Mouse (Mus musculus) urinary bladder, postnatal 36 days (tissue): ENCODE measurements around the gene Rbm18.
A peak's percentile ranks its signal among the peaks of the same experiment; 100 is the strongest.
"Not testable (repeated sequence)": the region's sequence is repeated elsewhere in the genome, so short reads cannot be mapped to it uniquely, and the experiment has no call there.

Source experiments
- DNase-seq, 2 experiments: peaks; one replicate each; pipeline ENCODE4 v3.0.0; 2022; ENCODE audit warnings: low spot score in 2 of 2, mixed read lengths in 1 of 2

Rbm18 gene

DNA sequence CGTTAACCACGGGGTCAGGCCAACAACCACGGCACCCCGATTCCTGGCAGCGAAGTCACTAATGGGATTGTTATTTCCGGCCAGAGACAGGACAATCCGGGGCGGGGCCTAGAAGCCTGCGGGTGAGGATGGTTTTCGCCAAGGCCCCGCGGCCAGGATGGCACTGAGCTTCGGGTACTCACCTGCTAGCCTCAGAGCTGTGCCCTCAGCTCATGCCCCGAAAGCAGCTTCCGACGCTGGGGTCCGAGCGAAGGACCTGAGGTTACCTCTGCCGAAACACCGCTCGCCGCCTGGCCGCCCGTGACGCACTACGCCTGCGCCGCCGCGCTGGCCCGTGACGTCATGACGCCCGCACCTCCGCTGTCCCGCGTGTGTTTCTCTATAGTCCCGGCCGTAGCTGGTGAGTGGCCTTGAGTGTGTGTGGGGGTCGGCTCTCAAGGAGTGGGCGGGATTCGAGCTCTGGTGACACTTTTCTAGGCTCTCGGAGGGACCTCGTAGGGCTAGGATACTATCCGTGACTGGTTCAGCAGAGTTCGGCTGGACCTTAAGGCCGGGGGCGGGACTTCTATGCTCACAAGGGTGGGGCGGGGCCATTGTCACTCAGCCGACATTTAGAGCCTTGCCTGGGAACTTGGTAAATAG is at the start of gene Rbm18, which contains the start of gene Mrrf:
Rbm18 (minus strand) TSS at position 474 of the 642 bp plus-strand sequence.
Mrrf (plus strand) TSS at position 90 of the 642 bp plus-strand sequence.
- DNase-seq: peak; percentile 89 to 93

GRCm38 (mm10) chr2:36184876-36185275 is 48.3 kb upstream of the Rbm18 start:
- no peak for DNase-seq

DNA sequence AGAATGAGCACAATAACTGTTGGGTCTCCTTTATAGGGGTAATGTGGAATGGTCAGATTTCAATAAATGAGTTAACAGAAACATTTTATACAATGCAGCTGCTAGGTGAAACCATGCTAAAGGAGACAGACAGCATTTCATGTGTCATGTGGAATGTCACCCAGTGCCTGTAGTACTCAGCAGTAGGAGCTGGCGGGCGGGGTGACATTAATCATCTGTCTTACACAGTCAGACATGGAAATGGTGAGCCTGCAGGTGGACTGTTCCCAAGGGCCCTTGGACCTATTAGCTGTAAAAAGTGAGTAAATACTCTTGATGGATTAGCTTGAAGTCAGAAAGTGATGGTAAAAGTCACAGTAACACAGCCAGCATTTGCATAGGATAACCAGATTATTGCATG is 47.6 kb upstream of the Rbm18 start:
- no peak for DNase-seq

GRCm38 (mm10) chr2:36183278-36183677 is 46.7 kb upstream of the Rbm18 start:
- DNase-seq: no peak

DNA sequence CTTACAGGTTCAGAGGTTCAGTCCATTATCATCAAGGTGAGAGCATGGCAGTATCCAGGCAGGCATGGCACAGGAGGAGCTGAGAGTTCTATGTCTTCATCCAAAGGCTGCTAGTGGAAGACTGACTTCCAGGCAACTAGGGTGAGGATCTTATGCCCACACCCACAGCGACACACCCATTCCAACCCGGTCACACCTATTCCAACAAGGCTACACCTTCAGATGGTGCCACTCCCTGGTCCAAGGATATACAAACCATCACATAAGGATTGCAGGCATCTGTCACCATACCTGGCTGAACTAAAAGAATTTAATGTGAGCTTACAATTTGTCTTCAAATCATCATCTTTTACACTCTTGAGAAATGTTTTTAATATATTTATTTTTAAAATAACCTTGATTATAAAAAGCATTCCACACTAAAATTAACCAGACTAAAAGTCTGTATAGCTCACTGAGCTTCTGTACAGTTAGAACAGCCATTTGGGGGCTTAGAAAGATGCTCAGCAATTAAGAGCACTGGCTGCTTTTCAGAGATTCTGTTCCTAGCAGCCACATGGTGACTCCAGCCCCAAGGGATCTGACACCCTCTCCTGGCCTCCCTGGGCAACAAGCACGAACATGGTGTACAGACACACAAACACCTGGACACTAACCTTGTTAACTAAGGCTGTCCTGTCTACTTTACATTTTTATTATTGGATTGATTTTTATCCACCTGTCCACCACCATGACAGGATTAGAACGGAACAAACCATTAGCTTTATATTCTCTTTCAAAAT is 45.2 kb upstream of the Rbm18 start:
- not testable (repeated sequence) for DNase-seq

- DNase-seq: no peak
Observed at GRCm38 (mm10) chr2:36179487-36179886, 42.9 kb upstream of the Rbm18 start.

GRCm38 (mm10) chr2:36172574-36172973 is 36.0 kb upstream of the Rbm18 start:
- DNase-seq: no peak

DNA sequence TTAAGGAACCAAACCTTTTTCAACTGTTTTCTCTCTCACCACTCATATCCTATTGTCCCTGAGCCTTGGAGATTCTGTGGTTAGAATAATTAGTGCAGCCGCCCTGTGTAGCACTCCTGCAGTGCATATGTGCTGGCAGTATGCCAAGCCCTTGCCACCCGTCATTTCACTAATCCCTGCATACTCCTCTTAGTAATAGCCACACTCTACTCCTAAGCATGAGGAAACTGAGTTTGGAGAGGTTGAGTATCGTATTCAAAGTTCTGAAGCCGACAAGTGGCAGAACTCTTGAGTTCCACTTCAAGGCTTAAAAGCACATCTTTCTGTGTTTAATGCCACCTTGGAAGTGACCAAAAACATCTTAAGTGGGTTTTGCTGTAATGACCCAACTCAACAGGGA is 35.6 kb upstream of the Rbm18 start:
- no peak for DNase-seq

GRCm38 (mm10) chr2:36169176-36169575 is 32.6 kb upstream of the Rbm18 start:
- DNase-seq: no peak

- no peak for DNase-seq
Observed at GRCm38 (mm10) chr2:36167990-36168618, 31.5 kb upstream of the Rbm18 start.

DNA sequence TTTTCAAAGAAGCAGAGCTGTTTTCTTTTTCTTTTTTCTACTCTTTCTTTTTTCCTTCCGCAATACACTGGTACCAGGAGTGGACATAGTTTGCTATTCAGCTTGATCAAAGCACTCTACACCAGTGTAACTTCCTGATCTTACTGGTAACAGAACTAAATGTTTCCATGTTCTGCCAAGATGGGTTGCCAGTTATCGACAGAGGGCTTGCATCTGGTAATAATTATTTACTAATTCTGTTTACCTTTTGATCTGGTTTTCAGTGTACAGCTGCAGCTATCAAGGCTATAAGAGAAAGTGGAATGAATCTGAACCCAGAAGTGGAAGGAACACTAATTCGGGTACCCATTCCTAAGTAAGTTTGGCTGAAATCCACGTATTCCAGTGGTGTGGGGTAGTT is 22.8 kb upstream of the Rbm18 start:
- DNase-seq: no peak

GRCm38 (mm10) chr2:36157461-36157860 is 20.9 kb upstream of the Rbm18 start:
- DNase-seq: no peak

DNA sequence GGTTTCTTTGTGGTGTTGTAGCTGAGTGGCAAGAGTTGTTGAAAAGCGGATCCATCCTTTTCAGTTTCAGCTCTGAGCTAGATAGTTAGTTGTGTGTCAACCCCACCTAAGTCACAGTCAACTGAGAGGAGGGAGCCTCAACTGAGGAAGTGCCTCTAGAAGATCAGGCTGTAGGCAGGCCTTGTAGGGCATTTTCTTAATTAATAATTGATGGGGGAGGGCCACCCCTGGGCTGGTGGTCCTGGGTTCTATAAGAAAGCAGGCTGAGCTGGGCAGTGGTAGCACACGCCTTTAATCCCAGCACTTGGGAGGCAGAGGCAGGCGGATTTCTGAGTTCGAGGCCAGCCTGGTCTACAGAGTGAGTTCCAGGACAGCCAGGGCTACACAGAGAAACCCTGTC is 15.8 kb upstream of the Rbm18 start:
- DNase-seq: not testable (repeated sequence)

GRCm38 (mm10) chr2:36148876-36149365 is 12.3 kb upstream of the Rbm18 start:
- DNase-seq: no peak

GRCm38 (mm10) chr2:36139096-36139495 is 2.5 kb upstream of the Rbm18 start:
- no peak for DNase-seq

GRCm38 (mm10) chr2:36135887-36136286 is 686 bp downstream of the Rbm18 start:
- DNase-seq: no peak

- DNase-seq: no peak
Observed at GRCm38 (mm10) chr2:36129051-36129450, 7.5 kb downstream of the Rbm18 start.

- no peak for DNase-seq
Observed at GRCm38 (mm10) chr2:36127973-36128372, 8.6 kb downstream of the Rbm18 start.

DNA sequence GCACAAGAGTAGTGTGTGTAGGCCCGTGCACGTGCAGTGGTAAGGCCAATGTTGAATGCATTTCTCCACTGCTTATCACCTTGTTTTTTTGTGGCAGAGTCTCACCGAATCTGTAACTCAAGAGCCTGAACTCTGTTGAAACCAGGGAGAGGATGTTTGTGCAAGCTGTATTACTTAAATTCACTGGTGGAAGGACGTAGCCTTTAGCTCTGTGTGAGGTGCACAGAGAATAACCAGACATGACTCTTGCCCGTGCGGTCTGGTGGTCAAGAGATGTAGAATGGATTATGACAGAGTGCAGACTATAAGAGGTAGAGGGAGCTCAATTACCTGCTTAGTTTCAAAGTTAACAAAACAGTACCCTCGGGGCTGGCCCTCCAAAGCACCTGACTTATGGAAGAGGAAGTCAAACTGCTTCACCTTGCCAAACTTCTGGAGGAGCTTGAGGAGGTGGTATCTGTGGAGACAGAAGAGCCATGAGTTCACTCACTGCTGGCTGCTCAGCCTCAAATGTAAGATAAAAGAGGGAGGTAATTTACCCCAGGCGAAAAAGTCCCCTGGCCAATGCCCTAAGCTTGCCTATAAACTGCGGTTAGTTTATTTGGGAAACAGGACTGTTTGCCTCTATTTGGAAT is 9.7 kb downstream of the Rbm18 start:
- DNase-seq: no peak

- no peak for DNase-seq
Observed at GRCm38 (mm10) chr2:36112632-36113031, 23.9 kb downstream of the Rbm18 start.

- no peak for DNase-seq
Observed at GRCm38 (mm10) chr2:36108615-36109014, 28.0 kb downstream of the Rbm18 start.
